Mouse (Mus musculus) MEL (cell line): Measurements from ENCODE around the gene Isca1. TPM values are rescaled to one million over a fixed set of nuclear protein-coding genes. Genes with fewer than 3 reads are reported as not detected.

Source experiments
- DNase-seq: peaks from one replicate; pipeline ENCODE4 v3.0.0; 2011; ENCODE audit warnings: low read depth, low spot score
- H3K27ac ChIP-seq: 2 replicates; pipeline ENCODE4 v1.5.1; 2012; ENCODE audit warnings: low read depth, mild to moderate bottlenecking, control low read depth, low read length, moderate library complexity; ENCODE audit not compliant: control insufficient read depth
- H3K27me3 ChIP-seq, 2 experiments: fragments of 150-350 bp in 1 of 2; sonication (generic) in 1 of 2; 2 replicates each; pipeline ENCODE4 v1.6.1; 2012; ENCODE audit warnings: low read length in 2 of 2, mild to moderate bottlenecking in 2 of 2, improper control_type of control experiment in 1 of 2, moderate library complexity in 1 of 2; ENCODE audit not compliant: insufficient read depth in 2 of 2, control insufficient read depth in 1 of 2
- H3K36me3 ChIP-seq, 2 experiments: 2 replicates each; pipeline ENCODE4 v1.6.1; 2012 to 2014; ENCODE audit warnings: low read length in 2 of 2, improper control_type of control experiment in 1 of 2, inconsistent platforms in 1 of 2, mild to moderate bottlenecking in 1 of 2; ENCODE audit not compliant: insufficient read depth in 2 of 2, control insufficient read depth in 1 of 2
- H3K4me1 ChIP-seq, 2 experiments: fragments of 150-350 bp in 1 of 2; sonication (generic) in 1 of 2; 2 replicates each; pipeline ENCODE4 v1.6.1; 2012; ENCODE audit warnings: low read length in 2 of 2, improper control_type of control experiment in 1 of 2, mild to moderate bottlenecking in 1 of 2; ENCODE audit not compliant: insufficient read depth in 2 of 2, control insufficient read depth in 1 of 2
- H3K4me3 ChIP-seq, 2 experiments: fragments of 150-350 bp in 1 of 2; sonication (generic) in 1 of 2; 2 replicates each; pipeline ENCODE4 v1.5.1; 2012; ENCODE audit warnings: low read depth in 2 of 2, low read length in 2 of 2, mild to moderate bottlenecking in 2 of 2, moderate library complexity in 2 of 2, control low read depth in 1 of 2, improper control_type of control experiment in 1 of 2; ENCODE audit not compliant: control insufficient read depth in 1 of 2, insufficient read depth in 1 of 2
- H3K79me2 ChIP-seq: 2 replicates; pipeline ENCODE4 v1.6.1; 2012; ENCODE audit warnings: mild to moderate bottlenecking, low read length, moderate library complexity; ENCODE audit not compliant: control insufficient read depth, poor library complexity, insufficient read depth
- H3K9ac ChIP-seq: 2 replicates; pipeline ENCODE4 v1.6.1; 2012; ENCODE audit warnings: low read depth, mild to moderate bottlenecking, control low read depth, low read length, moderate library complexity; ENCODE audit not compliant: control insufficient read depth, poor library complexity, severe bottlenecking
- H3K9me3 ChIP-seq: fragments of 150-350 bp; sonication (generic); replicated peaks from 2 replicates; pipeline ENCODE4 v1.6.1; 2012; ENCODE audit warnings: mild to moderate bottlenecking, low read length, improper control_type of control experiment, moderate library complexity; ENCODE audit not compliant: insufficient read depth
- ELF1 ChIP-seq: IDR thresholded peaks from 2 replicates; pipeline ENCODE4 v1.6.1; 2014; ENCODE audit warnings: low read depth, mild to moderate bottlenecking, inconsistent platforms, low read length, improper control_type of control experiment, moderate library complexity
- GATA1 ChIP-seq: IDR thresholded peaks from 2 replicates; pipeline ENCODE4 v1.6.1; 2011; ENCODE audit warnings: low read depth, low read length, improper control_type of control experiment
- HCFC1 ChIP-seq: IDR thresholded peaks from 2 replicates; pipeline ENCODE4 v1.6.1; 2012; ENCODE audit warnings: low read depth, mild to moderate bottlenecking, inconsistent platforms, low read length, improper control_type of control experiment, moderate library complexity
- MXI1 ChIP-seq: IDR thresholded peaks from 2 replicates; pipeline ENCODE4 v1.6.1; 2011; ENCODE audit warnings: mild to moderate bottlenecking, low read depth, low read length, improper control_type of control experiment
- MYC ChIP-seq: IDR thresholded peaks from 2 replicates; pipeline ENCODE4 v1.6.1; 2011; ENCODE audit warnings: low read depth, mild to moderate bottlenecking, low read length, improper control_type of control experiment, moderate library complexity
- NELFE ChIP-seq: IDR thresholded peaks from 2 replicates; pipeline ENCODE4 v1.6.1; 2011; ENCODE audit warnings: low read depth, low read length, improper control_type of control experiment
- NRF1 ChIP-seq: IDR thresholded peaks from 2 replicates; pipeline ENCODE4 v1.6.1; 2014; ENCODE audit warnings: low read depth, mild to moderate bottlenecking, inconsistent platforms, low read length, improper control_type of control experiment, moderate library complexity; ENCODE audit not compliant: poor library complexity, insufficient read depth, severe bottlenecking
- POLR2AphosphoS5 ChIP-seq: IDR thresholded peaks from 2 replicates; pipeline ENCODE4 v1.6.1; 2012; ENCODE audit warnings: low read depth, borderline replicate concordance, mild to moderate bottlenecking, inconsistent platforms, low read length, moderate library complexity, mixed read lengths
- RAD21 ChIP-seq: IDR thresholded peaks from 2 replicates; pipeline ENCODE4 v1.6.1; 2011; ENCODE audit warnings: mild to moderate bottlenecking, low read depth, low read length, improper control_type of control experiment
- RCOR1 ChIP-seq: IDR thresholded peaks from 2 replicates; pipeline ENCODE4 v1.6.1; 2012; ENCODE audit warnings: low read depth, mild to moderate bottlenecking, inconsistent platforms, low read length, improper control_type of control experiment
- SIN3A ChIP-seq: IDR thresholded peaks from 2 replicates; pipeline ENCODE4 v1.6.1; 2012; ENCODE audit warnings: low read length, improper control_type of control experiment, inconsistent platforms
- TAL1 ChIP-seq: IDR thresholded peaks from 2 replicates; pipeline ENCODE4 v1.6.1; 2012; ENCODE audit warnings: mild to moderate bottlenecking, inconsistent platforms, low read length, moderate library complexity, mixed read lengths
- TCF12 ChIP-seq: IDR thresholded peaks from 2 replicates; pipeline ENCODE4 v1.6.1; 2014; ENCODE audit warnings: low read depth, mild to moderate bottlenecking, inconsistent platforms, low read length, improper control_type of control experiment, moderate library complexity
- USF2 ChIP-seq, 2 experiments: IDR thresholded peaks; 2 replicates each; pipeline ENCODE4 v1.6.1; 2011 to 2012; ENCODE audit warnings: improper control_type of control experiment in 2 of 2, low read length in 2 of 2, borderline replicate concordance in 1 of 2, inconsistent platforms in 1 of 2, low read depth in 1 of 2, mild to moderate bottlenecking in 1 of 2; ENCODE audit not compliant: insufficient read depth in 1 of 2
- ZC3H11A ChIP-seq: IDR thresholded peaks from 2 replicates; pipeline ENCODE4 v1.6.1; 2012; ENCODE audit warnings: low read depth, mild to moderate bottlenecking, inconsistent platforms, low read length, improper control_type of control experiment
- ZNF384 ChIP-seq: IDR thresholded peaks from 2 replicates; pipeline ENCODE4 v1.6.1; 2012; ENCODE audit warnings: low read depth, mild to moderate bottlenecking, inconsistent platforms, low read length, improper control_type of control experiment
- polyA plus RNA-seq, 2 experiments: library from polyadenylated mRNA; stranded (reverse) in 1 of 2; unstranded in 1 of 2; fragments of >175 nt in 1 of 2; fragments of >200 nt in 1 of 2; gene quantifications; 2 replicates each; pipeline versions ENCODE4 v1.2.1 to v1.2.4; 2012; ENCODE audit warnings: low replicate concordance in 2 of 2, low read depth in 1 of 2; ENCODE audit not compliant: insufficient read length in 2 of 2, insufficient read depth in 1 of 2, missing spikeins in 1 of 2
- total RNA-seq: library from RNA; depleted of rRNA; stranded (reverse); fragments of 300-350 nt; gene quantifications from 2 replicates; pipeline ENCODE4 v1.2.3, GENCODE M21; 2012

Gene Isca1
- total and polyA plus RNA-seq, 3 experiments = 31.2 to 76.3 (median 63.5) TPM

DNA sequence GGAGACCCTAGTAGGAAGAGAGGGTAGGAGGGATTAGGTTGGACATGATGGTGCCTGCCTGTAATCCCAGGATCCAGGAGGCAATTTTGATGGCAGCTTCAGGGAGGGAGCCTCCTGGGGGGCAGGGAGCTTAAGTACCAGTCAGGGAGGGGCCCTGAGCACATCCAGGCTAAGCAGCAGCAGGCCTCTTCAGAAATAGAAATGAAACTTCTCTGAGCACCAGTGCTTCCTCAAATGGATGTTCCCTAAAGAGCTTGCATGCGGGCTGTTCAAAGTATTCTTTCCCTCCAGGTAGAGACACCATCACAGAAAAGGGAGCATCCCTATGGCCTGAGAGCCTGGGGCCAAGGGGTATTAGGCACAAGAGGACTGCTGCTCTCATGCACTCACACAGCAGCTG, 28.7 kb upstream of the Isca1 start:
- Histone ChIP-seq H3K27ac (no peak overlapping the region), H3K27me3 (no peaks in the 10 kb centered on the region), H3K4me3 (no peak overlapping the region), H3K79me2 (no peaks in the 10 kb centered on the region), H3K4me1 (peaks cover 7 to 8% of the 10 kb centered on the region in 2 experiments), H3K36me3 (peaks cover 14 to 53% of the 10 kb centered on the region in 2 experiments), H3K9ac (no peak overlapping the region), H3K9me3 (no peaks in the 10 kb centered on the region)
- DNase-seq = no peak
- no peak for TF ChIP-seq ZNF384
- TF ChIP-seq TCF12 = no peak
- no peak for TF ChIP-seq USF2 (IDR thresholded peaks at IDR 0.05; ENCODE audit: borderline replicate concordance in 1 of 2, insufficient read depth in 1 of 2, low read depth in 1 of 2, low read length in 2 of 2)
- no peak for TF ChIP-seq POLR2AphosphoS5
- no peak for TF ChIP-seq NRF1
- no peak for TF ChIP-seq RAD21
- no peak for TF ChIP-seq MYC
- no peak for TF ChIP-seq TAL1
- no peak for TF ChIP-seq ZC3H11A
- no peak for TF ChIP-seq SIN3A

DNA sequence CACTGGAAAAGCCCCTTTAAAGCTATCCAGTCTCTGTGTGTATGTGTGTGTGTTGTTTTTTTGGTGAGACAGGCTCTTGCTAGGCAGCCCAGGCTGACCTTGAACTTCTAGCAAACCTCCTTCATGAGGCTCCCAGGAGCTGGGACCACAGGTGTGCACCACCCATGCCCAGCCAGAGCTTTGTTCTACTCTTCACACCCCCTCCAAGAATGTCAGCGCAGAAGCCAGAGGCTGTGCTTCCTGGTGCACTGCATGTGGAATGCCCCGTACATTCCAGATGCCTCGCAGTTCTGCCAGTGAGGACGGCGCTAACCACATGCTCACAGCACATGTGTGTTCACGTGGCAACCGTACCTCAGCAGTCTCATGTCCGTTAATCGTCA, 26.8 kb upstream of the Isca1 start:
- H3K4me3 ChIP-seq = no peak overlapping the region
- peaks cover 14 to 52% of the 10 kb centered on the region in 2 experiments for H3K36me3 ChIP-seq
- H3K79me2 ChIP-seq = no peaks in the 10 kb centered on the region
- TF ChIP-seq HCFC1 (no peak), RCOR1 (no peak), GATA1 (no peak), NELFE (no peak), SIN3A (no peak), MYC (no peak), ELF1 (no peak), MXI1 (no peak)
- H3K9ac ChIP-seq = no peak overlapping the region
- H3K27ac ChIP-seq = peak overlapping the region; percentile 57
- H3K27me3 ChIP-seq = no peaks in the 10 kb centered on the region
- peaks cover 7 to 8% of the 10 kb centered on the region in 2 experiments for H3K4me1 ChIP-seq
- no peak for DNase-seq
- no peaks in the 10 kb centered on the region for H3K9me3 ChIP-seq
